Mouse (Mus musculus) c-Kit-negative CD71-positive TER-119-positive erythroid progenitor cells, embryonic 14.5 days (primary cell): ENCODE results near the gene Ascl1.

Experiments used
- DNase-seq: peaks from one replicate; pipeline ENCODE4 v3.0.0-alpha.2; 2013; ENCODE audit warnings: low read depth, low spot score

Gene Ascl1

GRCm38 (mm10) chr10:87485721-87486620 lies 7.5 kb downstream of the Ascl1 start:
- DNase-seq: no peak

DNA sequence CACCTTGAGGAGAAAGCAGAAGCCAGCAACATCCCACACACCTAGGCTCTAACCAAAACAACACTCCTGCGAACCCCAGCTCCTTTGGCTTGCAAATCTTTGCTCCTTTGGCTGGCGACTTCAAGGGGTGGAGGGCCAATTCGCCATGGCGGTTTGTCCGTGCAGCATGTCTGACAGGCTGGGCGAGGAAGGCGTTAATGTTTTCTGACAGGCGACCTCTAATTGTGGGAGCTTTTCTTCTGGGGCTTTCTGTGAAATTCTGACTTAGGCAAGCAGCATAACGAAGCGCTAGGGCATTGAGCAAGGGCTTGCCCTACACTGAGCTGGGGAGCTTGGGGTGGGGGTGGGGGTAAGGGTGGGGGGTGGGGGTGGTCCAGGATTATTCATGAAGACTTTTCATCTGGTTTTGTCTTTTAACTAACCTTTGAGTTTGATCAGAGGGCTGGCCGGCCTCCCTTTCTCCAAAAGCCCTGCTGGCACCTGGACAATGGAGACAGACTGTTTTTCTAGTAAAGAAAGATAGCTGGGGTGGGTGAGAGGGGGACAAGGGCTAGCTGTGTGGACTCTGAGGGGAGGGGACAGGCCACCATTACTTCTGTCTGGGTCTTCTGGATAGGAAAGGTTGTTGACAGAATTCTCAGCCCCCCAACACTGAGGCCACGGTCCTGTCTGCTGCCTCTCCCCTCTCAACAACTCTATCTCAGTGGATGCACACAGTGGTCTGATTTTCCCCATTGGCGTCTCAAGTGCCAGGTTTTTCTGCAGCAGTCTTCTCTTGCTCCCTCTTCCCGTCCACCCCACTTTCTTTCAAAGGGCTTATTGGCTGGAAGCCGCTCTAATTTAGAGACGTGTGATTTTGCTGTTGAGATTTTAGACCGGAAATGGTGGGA lies 8.4 kb downstream of the Ascl1 start:
- no peak for DNase-seq

GRCm38 (mm10) chr10:87477895-87478294 lies 15.6 kb downstream of the Ascl1 start:
- no peak for DNase-seq

DNA sequence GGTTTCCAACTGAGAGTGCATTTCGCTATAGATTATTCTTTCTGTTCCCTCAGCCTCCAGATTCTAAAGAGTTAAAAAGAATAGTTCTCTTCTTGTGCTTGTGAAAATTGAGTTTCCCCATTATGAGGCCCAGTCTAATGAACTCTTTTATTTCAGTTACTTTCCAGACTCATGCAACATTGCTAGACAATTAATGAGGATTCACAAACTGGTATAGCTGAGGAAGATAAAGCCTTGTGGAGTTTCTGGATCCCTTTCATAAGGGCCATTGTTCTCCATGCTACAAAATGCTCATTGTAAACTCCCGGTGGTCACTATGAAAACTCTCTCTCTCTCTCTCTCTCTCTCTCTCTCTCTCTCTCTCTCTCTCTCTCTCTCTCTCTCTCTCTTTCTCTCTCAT lies 18.5 kb downstream of the Ascl1 start:
- no peak for DNase-seq

DNA sequence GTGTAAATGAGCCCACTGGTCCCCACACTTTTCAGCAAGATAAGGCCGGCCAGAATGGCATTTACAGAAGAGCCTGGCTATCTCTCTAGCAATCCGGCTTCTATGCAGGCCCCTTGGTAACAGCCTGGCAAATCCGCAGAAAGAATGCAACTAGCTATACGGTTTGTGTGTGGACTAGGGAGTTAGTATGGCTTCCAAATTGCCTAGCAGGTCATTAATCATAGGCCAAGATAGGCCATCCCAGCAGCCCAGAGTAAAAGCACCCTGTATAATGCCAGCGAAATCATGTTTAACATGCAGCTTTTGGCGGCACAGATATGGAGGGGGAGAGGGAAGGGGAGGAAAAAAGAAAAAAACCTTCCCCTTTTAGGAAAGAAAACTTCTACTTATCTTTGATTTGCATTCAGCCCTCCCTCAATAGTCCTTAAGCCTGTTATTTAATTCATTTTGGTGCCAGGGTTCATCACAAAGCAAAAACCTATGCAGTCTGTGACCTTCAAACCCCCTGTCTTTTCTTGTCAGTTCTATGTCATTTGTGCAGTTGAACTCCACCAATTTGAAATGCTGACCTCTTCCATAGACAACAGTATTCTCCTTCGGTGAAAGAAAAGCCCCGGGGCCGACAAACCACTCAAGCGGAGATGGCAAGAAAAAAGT lies 19.9 kb downstream of the Ascl1 start:
- no peak for DNase-seq

GRCm38 (mm10) chr10:87450777-87451176 lies 42.7 kb downstream of the Ascl1 start:
- no peak for DNase-seq

DNA sequence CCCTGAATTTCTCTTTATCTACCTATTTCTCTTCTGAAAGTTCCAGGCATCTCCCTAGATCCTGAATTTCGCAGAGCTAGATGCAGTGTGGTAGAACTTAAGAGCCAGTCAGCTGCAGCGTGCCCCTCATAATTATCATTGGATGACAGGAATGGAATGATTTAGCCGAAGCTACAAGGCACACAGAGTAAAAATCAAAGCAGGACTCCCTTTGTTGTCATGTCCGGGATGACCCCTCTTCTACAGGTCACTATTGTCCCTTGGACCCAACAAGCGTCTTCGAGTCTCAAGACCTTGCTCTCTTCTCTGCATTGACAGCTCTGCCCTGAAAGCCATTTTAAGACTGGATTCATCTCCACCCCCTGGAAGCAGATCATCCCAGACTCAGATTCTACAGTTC lies 44.1 kb downstream of the Ascl1 start:
- DNase-seq: no peak

DNA sequence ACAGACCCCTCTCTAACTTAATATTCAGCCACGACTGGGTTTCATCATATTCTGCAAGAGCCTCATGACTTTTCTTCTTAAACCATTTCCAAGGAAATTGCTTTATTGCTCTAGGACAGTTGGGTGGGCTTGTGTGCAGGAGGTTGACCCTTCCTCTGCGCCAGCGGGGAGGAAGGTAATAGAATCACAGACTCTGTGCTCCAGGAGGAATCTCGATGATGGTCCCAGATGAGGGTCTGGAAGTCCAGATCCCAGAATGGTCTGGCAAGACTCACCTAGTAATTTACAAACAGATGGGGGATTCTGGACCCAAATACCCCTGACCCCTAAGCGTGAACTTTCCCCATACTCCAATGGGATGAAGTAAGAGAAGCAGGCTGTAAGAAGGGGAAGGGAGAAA lies 45.2 kb downstream of the Ascl1 start:
- no peak for DNase-seq

- DNase-seq: no peak
Observed at GRCm38 (mm10) chr10:87447754-87448095, 45.7 kb downstream of the Ascl1 start.

DNA sequence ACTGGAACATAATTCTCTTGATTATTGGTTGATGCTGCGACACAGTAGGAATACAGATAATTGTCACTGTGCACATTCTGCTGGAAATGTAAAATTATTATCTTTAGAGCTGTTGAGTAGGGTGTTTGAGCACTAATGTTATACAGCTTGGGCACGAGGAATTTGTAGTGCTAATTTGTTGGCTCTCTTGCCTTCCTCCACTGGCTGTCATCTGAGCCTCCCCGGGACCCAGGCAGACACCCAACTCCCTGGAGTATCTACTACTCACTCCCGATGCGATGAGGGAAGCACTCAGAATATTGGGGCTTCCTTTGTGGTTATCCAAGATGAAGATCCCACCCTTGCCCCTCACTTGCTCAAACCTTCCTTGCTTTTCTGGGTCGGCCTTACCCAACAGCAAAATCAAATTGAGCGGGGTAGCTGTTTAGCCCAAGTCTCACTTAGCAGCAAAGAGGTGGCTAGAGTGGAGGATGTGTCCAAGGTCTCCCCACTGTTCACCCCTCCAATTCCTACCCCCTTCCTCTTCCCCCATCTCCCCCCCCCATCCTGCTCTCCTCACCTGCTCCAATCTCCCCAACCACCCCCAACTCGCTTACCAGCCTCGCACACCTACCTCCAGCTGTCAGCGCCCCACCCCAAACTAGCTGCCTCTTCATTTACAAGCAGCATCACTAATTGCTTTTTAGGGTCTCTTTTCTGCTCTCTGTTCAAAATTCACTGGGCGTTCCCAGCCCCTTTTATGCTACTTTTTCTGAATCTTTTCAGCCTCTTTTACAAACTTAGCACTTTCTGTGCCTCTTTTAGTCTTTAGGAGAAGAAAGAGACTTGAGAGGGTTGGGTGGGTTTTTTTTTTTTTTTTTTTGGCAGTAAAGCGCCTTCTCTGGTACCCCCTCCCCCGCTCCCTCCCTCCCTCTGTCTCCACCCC lies 46.4 kb downstream of the Ascl1 start:
- DNase-seq: no peak

- no peak for DNase-seq
Observed at GRCm38 (mm10) chr10:87446139-87446828, 47.2 kb downstream of the Ascl1 start.
